Mouse (Mus musculus) liver, adult 2 months (tissue): ENCODE data around the gene Etfa.

Experiments used
- CTCF ChIP-seq: fragments of 200-500 bp; IDR thresholded peaks from 2 replicates; pipeline ENCODE4 v1.5.1; 2011; ENCODE audit warnings: low read depth, low read length, control low read depth
- POLR2A ChIP-seq: fragments of 200-500 bp; IDR thresholded peaks from 2 replicates; pipeline ENCODE4 v1.6.1; 2011; ENCODE audit warnings: low read length, control low read depth; ENCODE audit not compliant: insufficient read depth; ENCODE audit errors: extremely low read depth

GRCm38 (mm10) chr9:55421786-55422185, 90.3 kb downstream of the Etfa start:
- TF ChIP-seq CTCF (no peak), POLR2A (no peak)
